Mouse (Mus musculus) kidney, postnatal 25 days (tissue): ENCODE data around the gene Zfp82.

Experiments
- DNase-seq, 2 experiments: peaks; one replicate each; pipeline ENCODE4 v3.0.0; 2021; ENCODE audit warnings: mixed read lengths in 2 of 2

The Zfp82 gene

GRCm38 (mm10) chr7:30044354-30044753 is 28.3 kb downstream of the Zfp82 start:
- DNase-seq, result no peak

- no peak for DNase-seq
These were observed 38.4 kb downstream of the Zfp82 start for GRCm38 (mm10) chr7:30034331-30034730.

GRCm38 (mm10) chr7:30031379-30031778 is 41.3 kb downstream of the Zfp82 start:
- no peak for DNase-seq

- peak; percentile 29 to 43 for DNase-seq
These were observed 42.0 kb downstream of the Zfp82 start for GRCm38 (mm10) chr7:30030677-30031076.

- no peak for DNase-seq
These were observed 44.1 kb downstream of the Zfp82 start for GRCm38 (mm10) chr7:30028572-30028971.

GRCm38 (mm10) chr7:30027331-30027730 is 45.4 kb downstream of the Zfp82 start:
- no peak for DNase-seq

- no peak for DNase-seq
These were observed 47.3 kb downstream of the Zfp82 start for GRCm38 (mm10) chr7:30025358-30025757.

GRCm38 (mm10) chr7:30023800-30024199 is 48.9 kb downstream of the Zfp82 start:
- no peak for DNase-seq

GRCm38 (mm10) chr7:30023324-30023723 is 49.4 kb downstream of the Zfp82 start:
- no peak for DNase-seq

- DNase-seq, result no peak
These were observed 53.2 kb downstream of the Zfp82 start for GRCm38 (mm10) chr7:30019543-30019942.

- DNase-seq, result no peak
These were observed 55.5 kb downstream of the Zfp82 start for GRCm38 (mm10) chr7:30017226-30017625.

GRCm38 (mm10) chr7:30012956-30013363 is 59.7 kb downstream of the Zfp82 start:
- peak; percentile 43 to 71 for DNase-seq

- no peak for DNase-seq
These were observed 62.0 kb downstream of the Zfp82 start for GRCm38 (mm10) chr7:30010551-30011195.

GRCm38 (mm10) chr7:30009321-30010085 is 63.2 kb downstream of the Zfp82 start:
- DNase-seq, result peak; percentile 29 to 44

- DNase-seq, result no peak
These were observed 64.5 kb downstream of the Zfp82 start for GRCm38 (mm10) chr7:30008020-30008690.

GRCm38 (mm10) chr7:30007601-30008000 is 65.1 kb downstream of the Zfp82 start:
- DNase-seq, result no peak
